Mouse (Mus musculus) intestine, embryonic 15.5 days (tissue): ENCODE data around the gene Man2a1. TPM values are rescaled to one million over a fixed set of nuclear protein-coding genes. Genes with fewer than 3 reads are reported as not detected.

Experiments
- ATAC-seq: fragments of 200-750 bp; cut with Nextera tagmentation; 2 replicates; pipeline ENCODE4 v1.8.0; 2017; ENCODE audit warnings: moderate TSS enrichment, moderate library complexity
- H3K27ac ChIP-seq: fragments of 300-500 bp; sonication (generic); 2 replicates; pipeline ENCODE4 v1.5.1; 2015; ENCODE audit warnings: mild to moderate bottlenecking, inconsistent platforms
- H3K27me3 ChIP-seq: fragments of 300-500 bp; sonication (generic); replicated peaks from 2 replicates; pipeline ENCODE4 v1.6.1; 2015; ENCODE audit warnings: inconsistent platforms
- H3K36me3 ChIP-seq: fragments of 300-500 bp; sonication (generic); 2 replicates; pipeline ENCODE4 v1.6.1; 2015; ENCODE audit warnings: inconsistent platforms
- H3K4me1 ChIP-seq: fragments of 300-500 bp; sonication (generic); replicated peaks from 2 replicates; pipeline ENCODE4 v1.6.1; 2015; ENCODE audit warnings: inconsistent platforms
- H3K4me2 ChIP-seq: fragments of 300-500 bp; sonication (generic); replicated peaks from 2 replicates; pipeline ENCODE4 v1.6.1; 2015; ENCODE audit warnings: mild to moderate bottlenecking, inconsistent platforms
- H3K4me3 ChIP-seq: fragments of 300-500 bp; sonication (generic); replicated peaks from 2 replicates; pipeline ENCODE4 v1.5.1; 2015; ENCODE audit warnings: inconsistent platforms
- H3K9ac ChIP-seq: fragments of 300-500 bp; sonication (generic); 2 replicates; pipeline ENCODE4 v1.6.1; 2015; ENCODE audit warnings: inconsistent platforms
- H3K9me3 ChIP-seq: fragments of 300-500 bp; sonication (generic); 2 replicates; pipeline ENCODE4 v1.6.1; 2016; ENCODE audit warnings: inconsistent platforms
- WGBS: fragments of 180-500 bp; shearing (Covaris S2); methylation state at CpG from one replicate; pipeline ENCODE4 v1.1.7; 2015; 5-methylcytosine and 5-hydroxymethylcytosine counted together
- polyA plus RNA-seq: library from polyadenylated mRNA; unstranded; fragments of >200 nt; fragmentation: Nextera tagmentation; extraction: Ambion mirVana; gene quantifications from 2 replicates; pipeline ENCODE4 v1.2.1, GENCODE M21; 2015

Man2a1 gene
- polyA plus RNA-seq: 11.6 and 13.9 TPM in 2 replicates

GRCm38 (mm10) chr17:64600372-64601090 lies at the start of gene Man2a1:
Gene Man2a1, plus strand, starts transcription at chr17:64600736.
- WGBS: 0% methylated on average over 52 of the region's 69 CpGs

GRCm38 (mm10) chr17:64553358-64553757 lies 47.2 kb upstream of the Man2a1 start:
- no peaks in the 10 kb centered on the region for H3K4me1 ChIP-seq
- H3K4me2 ChIP-seq: no peak overlapping the region
- no peaks in the 10 kb centered on the region for H3K36me3 ChIP-seq
- H3K9ac ChIP-seq: no peak overlapping the region
- no peak for ATAC-seq
- no peak overlapping the region for H3K4me3 ChIP-seq
- H3K9me3 ChIP-seq: no peaks in the 10 kb centered on the region
- no peaks in the 10 kb centered on the region for H3K27me3 ChIP-seq
- 97% methylated on average over 10 of the region's 10 CpGs for WGBS
- H3K27ac ChIP-seq: no peak overlapping the region

More at GRCm38 (mm10) chr17:64600372-64601090, at the start of gene Man2a1:
- no peaks in the 10 kb centered on the region for H3K36me3 ChIP-seq
- H3K4me1 ChIP-seq: peaks cover 12% of the 10 kb centered on the region; the same call in 1 of the 2 replicates
- peak within 1 kb of the TSS; percentile 98 for H3K27ac ChIP-seq
- H3K27me3 ChIP-seq: no peaks in the 10 kb centered on the region
- peak within 1 kb of the TSS; percentile 96 for H3K9ac ChIP-seq
- peak within 1 kb of the TSS; percentile 96 for H3K4me3 ChIP-seq
- H3K4me2 ChIP-seq: peak within 1 kb of the TSS; percentile 78
- H3K9me3 ChIP-seq: no peaks in the 10 kb centered on the region
- ATAC-seq: peak; percentile 96

GRCm38 (mm10) chr17:64554901-64555300 lies 45.6 kb upstream of the Man2a1 start:
- WGBS: 68% methylated on average over 3 of the region's 3 CpGs
- ATAC-seq: no peak
- H3K27me3 ChIP-seq: no peaks in the 10 kb centered on the region
- H3K27ac ChIP-seq: no peak overlapping the region
- H3K9ac ChIP-seq: no peak overlapping the region
- no peak overlapping the region for H3K4me2 ChIP-seq
- no peaks in the 10 kb centered on the region for H3K4me1 ChIP-seq
- no peak overlapping the region for H3K4me3 ChIP-seq
- no peaks in the 10 kb centered on the region for H3K36me3 ChIP-seq
- no peaks in the 10 kb centered on the region for H3K9me3 ChIP-seq

GRCm38 (mm10) chr17:64556661-64557445 lies 43.7 kb upstream of the Man2a1 start:
- no peak overlapping the region for H3K4me3 ChIP-seq
- H3K4me1 ChIP-seq: no peaks in the 10 kb centered on the region
- H3K9me3 ChIP-seq: no peaks in the 10 kb centered on the region
- H3K9ac ChIP-seq: no peak overlapping the region
- no peaks in the 10 kb centered on the region for H3K27me3 ChIP-seq
- no peak overlapping the region for H3K4me2 ChIP-seq
- ATAC-seq: no peak
- H3K36me3 ChIP-seq: no peaks in the 10 kb centered on the region
- no peak overlapping the region for H3K27ac ChIP-seq
- WGBS: 87% methylated on average over 22 of the region's 22 CpGs

GRCm38 (mm10) chr17:64558994-64559540 lies 41.5 kb upstream of the Man2a1 start:
- Histone ChIP-seq H3K27me3 (no peaks in the 10 kb centered on the region), H3K4me2 (peak overlapping the region; percentile 31; the same call in 1 of the 2 replicates), H3K36me3 (no peaks in the 10 kb centered on the region), H3K9ac (no peak overlapping the region), H3K4me3 (no peak overlapping the region), H3K9me3 (no peaks in the 10 kb centered on the region), H3K4me1 (no peaks in the 10 kb centered on the region), H3K27ac (no peak overlapping the region)
- WGBS: 5% methylated on average over 4 of the region's 4 CpGs
- no peak; the same call in 1 of the 2 replicates for ATAC-seq

- Histone ChIP-seq H3K4me1 (no peaks in the 10 kb centered on the region), H3K4me2 (no peak overlapping the region), H3K4me3 (no peak overlapping the region), H3K9me3 (no peaks in the 10 kb centered on the region), H3K27ac (no peak overlapping the region), H3K36me3 (no peaks in the 10 kb centered on the region), H3K9ac (no peak overlapping the region), H3K27me3 (no peaks in the 10 kb centered on the region)
- WGBS: 65% methylated on average over 6 of the region's 6 CpGs
- ATAC-seq: no peak
Observed at GRCm38 (mm10) chr17:64566435-64566834, 34.1 kb upstream of the Man2a1 start.

GRCm38 (mm10) chr17:64567546-64567945 lies 33.0 kb upstream of the Man2a1 start:
- no peak overlapping the region for H3K4me3 ChIP-seq
- no peaks in the 10 kb centered on the region for H3K36me3 ChIP-seq
- H3K4me1 ChIP-seq: no peaks in the 10 kb centered on the region
- no peaks in the 10 kb centered on the region for H3K27me3 ChIP-seq
- no peak overlapping the region for H3K9ac ChIP-seq
- H3K27ac ChIP-seq: no peak overlapping the region
- H3K9me3 ChIP-seq: no peaks in the 10 kb centered on the region
- WGBS: 87% methylated on average over 3 of the region's 3 CpGs
- H3K4me2 ChIP-seq: no peak overlapping the region
- ATAC-seq: no peak

GRCm38 (mm10) chr17:64573981-64574380 lies 26.6 kb upstream of the Man2a1 start:
- no peaks in the 10 kb centered on the region for H3K36me3 ChIP-seq
- 92% methylated on average over 9 of the region's 9 CpGs for WGBS

GRCm38 (mm10) chr17:64575240-64575639 lies 25.3 kb upstream of the Man2a1 start:
- H3K4me2 ChIP-seq: no peak overlapping the region
- H3K9ac ChIP-seq: no peak overlapping the region
- no peaks in the 10 kb centered on the region for H3K4me1 ChIP-seq
- no peaks in the 10 kb centered on the region for H3K9me3 ChIP-seq
- no peak for ATAC-seq
- no peak overlapping the region for H3K27ac ChIP-seq
- no peaks in the 10 kb centered on the region for H3K27me3 ChIP-seq
- 80% methylated on average over 6 of the region's 6 CpGs for WGBS
- H3K4me3 ChIP-seq: no peak overlapping the region
- H3K36me3 ChIP-seq: no peaks in the 10 kb centered on the region

More at GRCm38 (mm10) chr17:64573981-64574380, 26.6 kb upstream of the Man2a1 start:
- ATAC-seq: no peak
- H3K27ac ChIP-seq: no peak overlapping the region
- H3K9ac ChIP-seq: no peak overlapping the region
- no peaks in the 10 kb centered on the region for H3K4me1 ChIP-seq
- no peak overlapping the region for H3K4me2 ChIP-seq
- H3K27me3 ChIP-seq: no peaks in the 10 kb centered on the region
- H3K4me3 ChIP-seq: no peak overlapping the region
- H3K9me3 ChIP-seq: no peaks in the 10 kb centered on the region

- no peaks in the 10 kb centered on the region for H3K36me3 ChIP-seq
- H3K4me2 ChIP-seq: no peak overlapping the region
- H3K4me3 ChIP-seq: no peak overlapping the region
- no peak overlapping the region for H3K27ac ChIP-seq
- no peaks in the 10 kb centered on the region for H3K4me1 ChIP-seq
- WGBS: 35% methylated on average over 5 of the region's 5 CpGs
- no peak for ATAC-seq
- no peaks in the 10 kb centered on the region for H3K9me3 ChIP-seq
- H3K9ac ChIP-seq: no peak overlapping the region
- no peaks in the 10 kb centered on the region for H3K27me3 ChIP-seq
Observed at GRCm38 (mm10) chr17:64577485-64577884, 23.1 kb upstream of the Man2a1 start.

- ATAC-seq: no peak
- no peaks in the 10 kb centered on the region for H3K4me1 ChIP-seq
- no peaks in the 10 kb centered on the region for H3K9me3 ChIP-seq
- H3K9ac ChIP-seq: no peak overlapping the region
- 18% methylated on average over 4 of the region's 4 CpGs for WGBS
- H3K27ac ChIP-seq: no peak overlapping the region
- no peak overlapping the region for H3K4me3 ChIP-seq
- H3K36me3 ChIP-seq: no peaks in the 10 kb centered on the region
- no peak overlapping the region for H3K4me2 ChIP-seq
- no peaks in the 10 kb centered on the region for H3K27me3 ChIP-seq
Observed at GRCm38 (mm10) chr17:64578346-64578745, 22.2 kb upstream of the Man2a1 start.

- H3K9ac ChIP-seq: no peak overlapping the region
- H3K27me3 ChIP-seq: no peaks in the 10 kb centered on the region
- H3K9me3 ChIP-seq: no peaks in the 10 kb centered on the region
- ATAC-seq: no peak
- no peaks in the 10 kb centered on the region for H3K4me1 ChIP-seq
- WGBS: 52% methylated on average over 8 of the region's 8 CpGs
- no peak overlapping the region for H3K27ac ChIP-seq
- H3K4me3 ChIP-seq: no peak overlapping the region
- H3K4me2 ChIP-seq: no peak overlapping the region
- no peaks in the 10 kb centered on the region for H3K36me3 ChIP-seq
Observed at GRCm38 (mm10) chr17:64579696-64580095, 20.8 kb upstream of the Man2a1 start.
